Mouse (Mus musculus) gastrocnemius, postnatal 25 days (tissue): ENCODE measurements around the gene Gimap8. TPM values are rescaled to one million over a fixed set of nuclear protein-coding genes. Genes with fewer than 3 reads are reported as not detected.
"Not testable (repeated sequence)": the region's sequence is repeated elsewhere in the genome, so short reads cannot be mapped to it uniquely, and the experiment has no call there.

Experiments used
- DNase-seq: peaks from one replicate; pipeline ENCODE4 v3.0.0; 2022
- long read RNA-seq, 2 experiments: library from polyadenylated mRNA; stranded (forward); transcript quantifications; one replicate each; pipeline ENCODE4 v2.0.0; 2021
- total RNA-seq, 2 experiments: library from RNA; stranded (reverse); gene quantifications; 1 replicate in 1 of 2; 2 replicates in 1 of 2; pipeline ENCODE4 v1.2.3; 2021

Gene Gimap8
- 1 to 10 TPM; 2.1 to 3.0 TPM for total RNA-seq
- long read RNA-seq, experiment 1, partial matches to known transcripts, result 0 of 1 reads
- long read RNA-seq, experiment 1, other reads (novel, unspliced or antisense), result 0 of 1 reads
- long read RNA-seq, experiment 2, partial matches to known transcripts, result 0 of 2 reads
- long read RNA-seq, experiment 2, other reads (novel, unspliced or antisense), result 0 of 2 reads

GRCm38 (mm10) chr6:48646995-48647394, at the start of gene Gimap8:
TSS of gene Gimap8 (plus strand) at chr6:48647234.
- DNase-seq, result peak; percentile 39

GRCm38 (mm10) chr6:48600594-48600993, 46.4 kb upstream of the Gimap8 start:
- DNase-seq, result no peak

- peak; percentile 99 for DNase-seq
Measured at GRCm38 (mm10) chr6:48601271-48602079, 45.6 kb upstream of the Gimap8 start, which contains the start of gene Zfp775. TSS of gene Zfp775 (plus strand) at chr6:48602063.

GRCm38 (mm10) chr6:48602080-48602741, 44.8 kb upstream of the Gimap8 start:
- DNase-seq, result peak; percentile 29

GRCm38 (mm10) chr6:48608124-48608523, 38.9 kb upstream of the Gimap8 start:
- DNase-seq, result no peak

- no peak for DNase-seq
Measured at GRCm38 (mm10) chr6:48609512-48609911, 37.5 kb upstream of the Gimap8 start.

- no peak for DNase-seq
Measured at GRCm38 (mm10) chr6:48610657-48611056, 36.4 kb upstream of the Gimap8 start.

- DNase-seq, result no peak
Measured at GRCm38 (mm10) chr6:48613464-48613863, 33.6 kb upstream of the Gimap8 start.

- no peak for DNase-seq
Measured at GRCm38 (mm10) chr6:48614756-48615155, 32.3 kb upstream of the Gimap8 start.

GRCm38 (mm10) chr6:48620031-48620430, 27.0 kb upstream of the Gimap8 start:
- DNase-seq, result no peak

GRCm38 (mm10) chr6:48622186-48622843, 24.7 kb upstream of the Gimap8 start:
- DNase-seq, result not testable (repeated sequence)

- DNase-seq, result no peak
Measured at GRCm38 (mm10) chr6:48623460-48623859, 23.6 kb upstream of the Gimap8 start.

GRCm38 (mm10) chr6:48626464-48626863, 20.6 kb upstream of the Gimap8 start, which contains the start of gene AI854703:
TSS of gene AI854703 (plus strand) at chr6:48626764.
- no peak for DNase-seq

- peak; percentile 35 for DNase-seq
Measured at GRCm38 (mm10) chr6:48626984-48627383, 20.1 kb upstream of the Gimap8 start.

GRCm38 (mm10) chr6:48627511-48627924, 19.5 kb upstream of the Gimap8 start:
- no peak for DNase-seq

- no peak for DNase-seq
Measured at GRCm38 (mm10) chr6:48628377-48628776, 18.7 kb upstream of the Gimap8 start.

GRCm38 (mm10) chr6:48628808-48629660, 18.0 kb upstream of the Gimap8 start:
- no peak for DNase-seq

GRCm38 (mm10) chr6:48629661-48630034, 17.4 kb upstream of the Gimap8 start:
- no peak for DNase-seq

- no peak for DNase-seq
Measured at GRCm38 (mm10) chr6:48630831-48631230, 16.2 kb upstream of the Gimap8 start.

GRCm38 (mm10) chr6:48635105-48635504, 11.9 kb upstream of the Gimap8 start:
- DNase-seq, result no peak

- DNase-seq, result no peak
Measured at GRCm38 (mm10) chr6:48636515-48636914, 10.5 kb upstream of the Gimap8 start.
